In the genomic region with DNA sequence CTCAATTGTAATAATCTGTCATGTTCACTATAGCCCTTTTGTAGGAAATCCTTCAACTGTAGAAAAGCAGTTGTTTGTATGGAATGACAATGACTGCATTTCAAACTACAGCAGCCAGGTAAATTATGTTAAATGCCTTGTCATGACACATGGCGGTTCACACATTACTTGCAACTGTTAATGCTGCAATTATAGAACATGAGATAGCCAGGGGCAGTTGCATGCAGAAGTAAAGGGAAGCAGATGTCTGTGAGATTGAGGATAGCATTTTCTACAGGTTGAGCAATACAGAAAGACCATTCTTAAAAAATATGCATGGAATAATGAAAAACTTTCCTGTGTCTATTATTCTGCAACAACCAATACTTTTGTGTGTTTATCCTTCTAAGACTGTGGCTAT, we compare ENCODE assay signal across 26 mouse cellular contexts.
"Had no signal": no experiment of that assay in that cellular context is flagged by ENCODE, and none has a peak within 500 bp of the region (broad histone marks: within the 10 kb centered on the region; RNA-seq: fewer than 3 reads in every experiment).

No protein-coding gene starts in this region.

- H3K4me2 ChIP-seq: heart, embryonic 11.5 days; heart, embryonic 13.5 days; heart, embryonic 15.5 days; hindbrain, embryonic 12.5 days; hindbrain, embryonic 14.5 days; intestine, embryonic 15.5 days; limb, embryonic 13.5 days; limb, embryonic 15.5 days; liver, embryonic 12.5 days had no signal

- H3K4me3 ChIP-seq: heart, adult 2 months; heart, embryonic 13.5 days; heart, embryonic 15.5 days; hindbrain, embryonic 10.5 days; hindbrain, embryonic 12.5 days; intestine, embryonic 15.5 days; layer of hippocampus, adult 2 months; limb, embryonic 13.5 days; limb, embryonic 15.5 days; liver, embryonic 12.5 days had no signal

- DNase-seq: gastrocnemius, postnatal 25 days; heart, adult 11 months; heart, adult 2 months; heart, postnatal 14 days; heart, postnatal 36 days; kidney, adult 18-20 months; kidney, adult 8-10 months; kidney, postnatal 10 days; kidney, postnatal 25 days; kidney, postnatal 4 days; layer of hippocampus, postnatal 36 days; left cerebral cortex, postnatal 4 days had no signal

- H3K4me1 ChIP-seq: heart, embryonic 13.5 days; heart, embryonic 15.5 days; intestine, embryonic 15.5 days; limb, embryonic 13.5 days; limb, embryonic 15.5 days; liver, embryonic 12.5 days had no signal

- H3K9me3 ChIP-seq: heart, embryonic 13.5 days; heart, embryonic 15.5 days; hindbrain, embryonic 10.5 days; hindbrain, embryonic 12.5 days; intestine, embryonic 15.5 days; limb, embryonic 13.5 days; limb, embryonic 15.5 days; liver, embryonic 12.5 days had no signal

- ATAC-seq: hindbrain, embryonic 16.5 days; inflammation-experienced regulatory T-cells, adult 6 months; intestine, embryonic 15.5 days; intestine, postnatal 0 days; liver, embryonic 12.5 days had no signal

- H3K36me3 ChIP-seq: heart, embryonic 13.5 days; heart, embryonic 15.5 days; hindbrain, embryonic 10.5 days; hindbrain, embryonic 12.5 days; intestine, embryonic 15.5 days; limb, embryonic 13.5 days; limb, embryonic 15.5 days; liver, embryonic 12.5 days had no signal

- H3K27ac ChIP-seq: heart, adult 2 months; heart, embryonic 13.5 days; heart, embryonic 15.5 days; hindbrain, embryonic 10.5 days; hindbrain, embryonic 12.5 days; hindbrain, embryonic 14.5 days; intestine, embryonic 15.5 days; layer of hippocampus, adult 2 months; limb, embryonic 13.5 days; limb, embryonic 15.5 days; liver, embryonic 12.5 days had no signal

- H3K9ac ChIP-seq: heart, embryonic 13.5 days; heart, embryonic 15.5 days; hindbrain, embryonic 12.5 days; hindbrain, embryonic 14.5 days; intestine, embryonic 15.5 days; limb, embryonic 13.5 days; limb, embryonic 15.5 days; liver, embryonic 12.5 days had no signal

- H3K27me3 ChIP-seq: heart, embryonic 13.5 days; heart, embryonic 15.5 days; hindbrain, embryonic 12.5 days; intestine, embryonic 15.5 days; limb, embryonic 13.5 days; limb, embryonic 15.5 days; liver, embryonic 12.5 days had no signal
